Mouse (Mus musculus) megakaryocyte-erythroid progenitor cell, adult 5-6 weeks (primary cell): ENCODE results near the gene 3110082I17Rik. TPM values are rescaled to one million over a fixed set of nuclear protein-coding genes. Genes with fewer than 3 reads are reported as not detected.
A peak's percentile ranks its signal among the peaks of the same experiment; 100 is the strongest.

Experiments used
- ATAC-seq: replicated peaks from 2 replicates; pipeline ENCODE4 v1.8.0; 2016; ENCODE audit warnings: mild to moderate bottlenecking, inconsistent platforms; ENCODE audit not compliant: severe bottlenecking, poor library complexity, low FRiP score, low TSS enrichment
- total RNA-seq, 2 experiments: library from RNA; stranded (forward) in 1 of 2; stranded (reverse) in 1 of 2; fragments of 200-1000, 215-1000 nt in 1 of 2; fragments of >200 nt in 1 of 2; fragmentation: Nextera tagmentation in 1 of 2; gene quantifications; 2 replicates each; pipeline ENCODE4 v1.2.3; 2014 to 2017

3110082I17Rik gene
- total RNA-seq (2014; fragmentation: Nextera tagmentation) (28.0 and 31.0 TPM in 2 replicates), total RNA-seq (2017) (40.1 and 74.7 TPM in 2 replicates)

GRCm38 (mm10) chr5:139460384-139461067 is at the start of gene 3110082I17Rik:
Gene 3110082I17Rik, minus strand, starts transcription at chr5:139460527.
- peak; percentile 99 for ATAC-seq

DNA sequence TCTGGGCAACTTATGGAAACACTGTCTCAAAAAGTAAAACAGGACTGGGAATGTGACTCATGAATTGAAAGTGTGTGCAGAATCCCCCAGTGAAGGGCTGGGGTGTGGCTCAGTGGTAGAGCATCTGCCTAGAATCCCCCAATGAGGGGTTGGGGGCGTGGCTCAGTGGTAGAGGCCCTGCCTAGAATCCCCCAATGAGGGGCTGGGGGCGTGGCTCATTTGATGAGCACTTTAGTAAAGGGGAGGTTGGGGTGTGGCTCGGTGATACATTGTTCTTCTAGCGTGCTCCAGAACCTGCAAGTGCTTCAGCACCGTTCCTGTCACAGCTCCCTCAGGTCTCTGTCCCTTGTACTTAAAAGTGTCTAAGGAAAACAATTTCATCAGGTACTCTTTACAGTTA is 45.9 kb upstream of the 3110082I17Rik start:
- ATAC-seq = no peak

- peak; percentile 98 for ATAC-seq
These were observed 44.8 kb upstream of the 3110082I17Rik start for GRCm38 (mm10) chr5:139505073-139505606.

DNA sequence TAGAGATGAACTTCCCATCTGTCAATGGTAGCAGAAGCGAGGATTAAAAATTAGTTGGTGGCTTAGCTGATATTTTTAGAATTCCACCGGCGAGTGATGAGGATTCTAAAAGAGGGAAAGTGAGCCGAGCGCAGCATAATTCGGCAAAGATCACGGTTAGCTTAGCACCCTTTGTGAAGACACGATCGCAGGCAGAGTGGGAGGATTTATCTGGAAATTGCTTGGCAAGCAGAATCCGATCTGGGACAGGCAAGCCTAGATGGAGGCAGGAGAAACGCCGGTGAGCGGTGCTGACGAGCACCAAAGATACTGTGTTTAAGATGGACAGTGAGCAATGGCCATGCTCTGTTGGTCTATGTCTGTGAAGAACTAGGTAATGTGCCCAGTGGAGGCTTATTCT is 42.0 kb upstream of the 3110082I17Rik start:
- no peak for ATAC-seq

- no peak for ATAC-seq
These were observed 38.5 kb upstream of the 3110082I17Rik start for GRCm38 (mm10) chr5:139498791-139499190.

DNA sequence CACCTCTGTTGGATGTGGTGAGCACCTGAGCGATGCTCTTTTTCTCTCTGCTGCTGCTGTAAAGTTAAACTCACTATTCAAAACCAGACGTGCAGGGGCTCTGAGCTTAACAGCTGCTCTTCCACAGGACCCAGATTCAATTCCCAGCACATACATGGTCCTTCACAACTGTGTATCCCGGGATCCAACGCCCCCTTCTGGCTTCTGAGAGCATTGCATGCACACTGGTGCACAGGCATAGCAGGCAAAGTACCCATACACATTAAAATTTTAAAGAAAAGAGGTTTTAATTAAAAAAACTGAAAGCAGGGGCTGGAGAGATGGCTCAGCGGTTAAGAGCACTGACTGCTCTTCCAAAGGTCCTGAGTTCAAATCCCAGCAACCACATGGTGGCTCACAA is 36.6 kb upstream of the 3110082I17Rik start:
- no peak for ATAC-seq

DNA sequence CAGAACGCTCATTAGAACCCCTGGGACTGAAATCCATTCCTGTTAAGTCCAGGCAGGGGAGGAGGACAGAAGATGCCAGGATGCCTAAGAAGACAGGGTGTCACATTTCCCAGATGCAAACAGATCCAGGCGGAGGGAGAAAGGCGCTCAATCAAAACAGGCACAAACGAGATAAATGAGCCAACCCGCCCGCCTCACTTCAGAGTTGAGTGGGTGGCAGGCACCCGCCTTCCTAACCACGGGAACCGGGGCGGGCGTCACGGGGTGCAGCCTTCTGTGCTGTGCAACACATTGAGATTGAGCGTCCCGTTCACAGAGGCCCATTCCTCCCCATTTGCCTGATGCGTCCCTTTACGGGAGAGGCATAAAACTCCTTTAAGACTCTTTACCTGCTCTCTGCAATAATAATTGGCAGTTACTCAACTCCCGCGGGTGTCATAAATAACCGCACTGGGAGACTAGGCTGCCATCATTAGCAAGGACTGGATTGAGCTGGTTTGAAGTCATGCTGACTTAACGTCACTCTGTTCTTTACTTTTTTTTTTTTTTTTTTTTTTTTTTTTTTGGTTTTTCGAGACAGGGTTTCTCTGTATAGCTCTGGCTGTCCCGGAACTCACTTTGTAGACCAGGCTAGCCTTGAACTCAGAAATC is 34.8 kb upstream of the 3110082I17Rik start:
- no peak for ATAC-seq

DNA sequence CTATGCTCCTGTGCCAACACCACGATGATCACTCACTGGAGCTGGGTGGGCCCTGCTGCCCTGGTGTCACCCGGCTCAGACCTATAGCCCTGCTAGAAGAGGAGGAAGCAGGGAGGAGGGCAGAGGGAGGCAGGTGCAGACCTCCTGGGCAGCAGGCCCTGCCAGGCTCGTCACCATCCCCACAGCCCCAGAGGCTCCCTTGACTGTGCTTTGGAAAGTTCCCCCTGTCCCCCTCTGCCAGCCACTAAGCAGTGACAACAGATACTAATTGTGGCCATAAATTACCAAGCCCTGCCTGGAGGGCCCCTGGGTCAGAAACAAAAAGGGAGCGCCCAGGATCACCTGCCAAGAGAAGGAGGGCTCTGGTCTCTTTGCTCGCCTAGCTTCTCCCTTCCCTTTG is 33.4 kb upstream of the 3110082I17Rik start:
- no peak for ATAC-seq

GRCm38 (mm10) chr5:139491348-139491747 is 31.0 kb upstream of the 3110082I17Rik start:
- no peak for ATAC-seq

DNA sequence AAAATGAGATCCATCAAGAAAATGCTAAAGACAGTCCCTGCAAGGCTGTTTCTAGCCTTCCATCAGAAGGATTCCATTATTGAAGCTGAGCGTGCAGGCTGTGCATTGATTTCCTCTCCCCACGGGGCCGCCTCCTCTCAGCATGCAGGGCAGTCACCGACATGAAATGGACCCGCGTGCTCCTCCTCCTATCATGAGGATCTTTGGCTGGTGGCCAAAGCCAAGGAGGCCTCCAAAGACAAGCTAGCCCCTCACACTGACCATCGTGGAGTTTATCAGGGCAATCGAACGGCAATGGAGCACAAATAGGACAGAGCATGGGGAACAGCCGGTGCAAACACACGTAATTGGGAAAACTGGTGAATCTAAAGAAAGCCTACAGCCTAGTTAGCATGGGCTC is 29.8 kb upstream of the 3110082I17Rik start:
- ATAC-seq = no peak

DNA sequence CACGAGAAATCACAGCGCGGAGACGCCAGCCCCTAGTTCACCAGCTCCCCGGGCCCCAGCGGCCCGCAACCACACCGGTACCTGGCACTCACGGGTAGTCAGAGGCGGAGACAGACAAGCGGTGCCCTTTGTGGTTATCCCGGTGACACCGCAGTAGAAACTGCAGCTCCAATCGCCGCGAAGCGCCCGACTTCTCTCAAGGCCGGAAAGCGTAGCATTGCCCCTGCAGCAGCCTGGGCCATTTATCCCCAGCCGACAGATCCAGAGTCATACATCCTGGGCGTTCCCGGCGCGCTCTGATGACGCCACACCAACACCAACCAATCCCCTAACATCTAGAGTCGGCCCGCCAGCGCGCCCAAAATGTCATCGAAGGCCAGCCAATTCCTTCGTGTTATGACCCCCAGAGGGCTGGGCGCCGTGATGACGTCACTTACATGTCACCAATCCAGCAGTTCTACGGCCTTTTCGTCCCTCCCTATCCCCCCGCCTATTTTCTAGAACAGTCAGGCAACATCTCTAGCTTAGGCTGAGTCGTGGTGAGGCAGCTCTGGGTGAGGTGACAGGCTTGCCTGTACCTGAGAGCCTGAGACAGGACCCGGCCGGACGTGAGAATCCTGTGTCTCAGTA is 24.0 kb upstream of the 3110082I17Rik start, which contains the start of gene Zfand2a:
Zfand2a (minus strand) TSS at position 365 of the 630 bp plus-strand sequence.
- peak; percentile 98 for ATAC-seq

GRCm38 (mm10) chr5:139483171-139483848 is 23.0 kb upstream of the 3110082I17Rik start:
- ATAC-seq = no peak

GRCm38 (mm10) chr5:139480406-139480805 is 20.1 kb upstream of the 3110082I17Rik start:
- no peak for ATAC-seq

DNA sequence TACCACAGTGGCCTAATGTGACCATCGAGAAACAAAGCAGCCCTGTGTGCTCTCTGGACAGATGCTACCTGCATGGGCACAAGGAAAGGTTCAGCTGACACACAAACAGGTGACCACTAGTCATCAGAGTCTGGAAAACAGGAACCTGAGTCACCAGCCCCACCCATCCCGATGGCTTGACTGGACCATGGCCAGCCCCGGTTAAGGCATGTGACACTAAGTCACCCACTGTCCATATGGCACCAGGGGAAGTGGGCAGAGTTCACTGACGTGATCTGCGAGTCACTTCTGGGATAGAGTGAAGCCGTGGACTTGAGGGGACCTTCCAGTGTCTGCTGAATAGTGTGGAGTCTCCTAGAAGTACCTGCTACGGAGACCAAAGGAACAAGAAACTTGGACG is 18.8 kb upstream of the 3110082I17Rik start:
- no peak for ATAC-seq

DNA sequence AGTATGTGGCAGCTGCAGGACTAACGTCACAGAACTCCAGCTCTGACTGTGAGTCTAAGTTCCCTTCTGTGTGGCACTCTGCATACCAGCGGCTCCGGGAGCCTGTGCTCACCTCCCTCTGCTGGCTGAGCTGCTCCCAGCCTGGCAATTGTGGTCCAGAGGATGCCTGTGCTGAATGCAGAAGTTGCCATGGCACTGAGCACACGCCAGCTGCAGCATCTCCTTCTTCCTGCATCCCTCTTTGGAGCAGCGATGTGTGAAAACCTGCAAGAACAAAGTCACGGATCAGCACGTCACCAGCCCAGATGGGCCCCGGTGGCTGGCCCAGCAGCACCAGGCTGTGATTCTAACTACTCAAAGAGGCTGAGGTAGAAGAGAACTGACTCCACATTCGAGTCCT is 14.4 kb upstream of the 3110082I17Rik start:
- no peak for ATAC-seq

DNA sequence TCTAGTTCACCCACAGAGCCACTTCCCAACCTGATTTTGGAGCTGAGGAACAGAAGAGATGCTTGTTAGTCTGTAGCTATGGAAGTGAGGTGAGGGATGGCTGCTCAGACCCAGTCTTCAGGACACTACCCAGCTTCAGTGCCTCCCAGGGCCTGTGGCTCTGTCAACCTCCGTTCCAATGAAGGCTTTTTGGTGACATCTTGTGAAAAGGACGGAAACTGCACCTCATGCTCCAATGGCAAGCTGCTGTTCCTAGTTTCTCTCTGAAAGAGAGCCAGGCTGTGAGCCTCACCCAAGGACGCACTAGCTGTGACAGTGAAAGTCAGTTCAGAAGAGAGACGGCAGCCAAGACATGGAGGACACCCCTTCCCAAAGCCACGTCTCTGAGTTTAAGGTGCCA is 7.7 kb upstream of the 3110082I17Rik start:
- no peak for ATAC-seq

DNA sequence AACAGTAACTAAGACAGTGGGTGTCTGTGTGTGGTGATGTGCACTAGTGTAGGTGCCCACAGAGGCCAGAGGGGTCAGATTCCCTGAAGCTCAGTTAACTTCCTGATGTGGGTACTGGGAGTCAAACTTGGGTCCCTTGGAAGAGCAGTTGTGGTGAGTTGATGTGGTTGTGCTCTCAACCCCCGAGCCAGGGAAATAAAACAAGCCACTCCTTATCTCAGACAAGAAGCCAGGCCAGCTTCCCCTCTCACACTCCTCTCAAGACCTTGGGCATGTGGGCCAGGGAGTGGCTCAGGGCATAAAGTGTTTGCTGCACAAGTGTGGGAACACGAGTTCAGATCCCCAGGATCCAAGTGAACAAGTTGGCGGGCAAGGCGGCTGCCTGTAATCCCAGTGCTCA is 6.5 kb upstream of the 3110082I17Rik start:
- ATAC-seq = no peak

DNA sequence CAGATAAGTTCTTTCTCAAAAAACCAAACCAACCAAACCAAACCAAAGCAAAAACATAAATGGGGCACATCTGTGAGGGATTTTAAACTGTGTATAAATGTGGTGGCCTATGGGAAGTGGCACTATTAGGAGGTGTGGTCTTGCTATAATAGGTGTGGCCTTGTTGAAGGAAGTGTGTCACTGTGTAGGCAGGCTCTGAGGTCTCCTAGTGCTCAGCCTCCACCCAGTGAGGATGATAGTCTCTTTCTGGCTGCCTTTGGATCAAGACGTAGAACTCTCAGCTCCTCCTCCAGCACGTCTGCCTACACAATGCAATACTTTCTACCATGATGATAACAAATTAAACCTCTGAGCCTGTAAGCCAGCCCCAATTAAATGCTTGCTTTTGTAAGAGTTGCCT is 6.0 kb upstream of the 3110082I17Rik start:
- 0 out of 2 replicates have a peak, but pooled peaks have one; percentile 54 for ATAC-seq

DNA sequence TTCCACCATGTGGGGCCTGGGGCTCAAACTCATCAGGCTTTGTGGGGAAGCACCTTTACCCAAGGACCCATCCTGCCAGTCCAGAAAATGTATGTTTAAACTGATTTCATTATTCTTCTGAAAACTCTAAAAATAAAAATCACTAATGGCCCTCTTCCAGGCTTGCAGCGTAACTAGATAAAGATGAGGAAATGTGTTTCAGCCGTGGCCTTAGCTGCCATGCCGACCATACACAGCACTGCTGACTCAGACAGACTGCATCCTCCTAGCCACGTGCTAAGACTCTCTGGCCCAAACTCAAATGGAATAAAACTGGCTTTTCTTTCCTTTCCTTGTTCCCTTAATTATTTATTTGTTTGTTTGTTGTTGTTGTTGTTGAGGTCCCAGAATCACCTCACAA is 4.5 kb upstream of the 3110082I17Rik start:
- ATAC-seq = no peak

DNA sequence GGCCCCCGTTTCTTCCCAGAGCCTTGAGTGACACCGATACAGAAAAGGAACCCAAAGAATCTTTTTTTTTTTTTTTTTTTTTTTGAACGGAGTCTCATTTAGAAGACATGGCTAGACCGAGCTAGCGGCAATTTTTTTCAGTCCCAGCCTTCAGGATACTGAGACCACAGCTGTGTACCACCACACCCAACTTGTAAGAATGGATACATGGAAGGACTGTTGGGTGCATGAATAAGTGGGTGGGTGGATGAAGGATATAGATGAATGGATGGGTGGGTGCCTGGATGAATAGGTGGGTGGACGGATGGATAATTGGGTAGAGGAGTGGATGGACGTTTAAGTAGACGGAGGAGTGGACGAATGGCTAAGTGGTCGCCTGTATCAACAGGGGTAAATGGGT is 389 bp downstream of the 3110082I17Rik start:
- no peak for ATAC-seq
